Mouse (Mus musculus): ENCODE measurements around the gene Txndc8. TPM values are rescaled to one million over a fixed set of nuclear protein-coding genes. Genes with fewer than 3 reads are reported as not detected.

Gene Txndc8
- not detected for total RNA-seq (2018; cell fraction: chromatin; rRNA removed)
- not detected for total RNA-seq (2018; cell fraction: cytosol; rRNA removed)
- total RNA-seq (2018; cell fraction: nucleus; rRNA removed): not detected
- polyA plus RNA-seq (2018): not detected in 3 replicates

DNA sequence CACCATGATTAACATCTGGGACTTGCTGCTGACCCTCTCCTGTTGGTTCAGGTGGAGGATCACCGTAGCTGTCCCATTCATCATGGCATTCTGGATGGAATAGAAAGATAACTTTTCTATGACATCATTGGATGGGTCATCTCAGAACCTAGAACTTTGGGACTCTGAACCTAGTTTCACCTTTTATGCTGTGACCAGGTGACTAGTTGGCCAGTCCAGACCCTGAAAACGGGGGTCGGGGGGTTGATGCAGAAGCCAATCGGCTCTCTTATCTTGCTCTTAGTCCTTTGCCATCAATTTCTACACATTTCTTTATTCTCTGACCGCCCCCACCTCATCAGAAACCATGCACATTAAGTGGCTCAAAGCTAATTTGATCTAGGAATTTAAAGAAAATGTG lies at the start of gene Txndc8:
TSS of gene Txndc8 (minus strand) at position 101 of the 400 bp plus-strand sequence.
- H3K36me3 ChIP-seq (ENCODE audit: inconsistent target): no peaks in the 10 kb centered on the region
- WGBS (ENCODE audit: missing documents): 91% methylated on average over 5 of the region's 5 CpGs
- no peak within 1 kb of the TSS for H3K27ac ChIP-seq
- H3K79me2 ChIP-seq (ENCODE audit: inconsistent target): no peaks in the 10 kb centered on the region
- no peak within 1 kb of the TSS for H3K4me3 ChIP-seq (ENCODE audit: inconsistent target)

GRCm38 (mm10) chr4:58055653-58056052 lies 46.7 kb upstream of the Txndc8 start:
- no peaks in the 10 kb centered on the region for H3K36me3 ChIP-seq (ENCODE audit: inconsistent target)
- no peak overlapping the region for H3K27ac ChIP-seq
- H3K4me3 ChIP-seq (ENCODE audit: inconsistent target): no peak overlapping the region
- H3K79me2 ChIP-seq (ENCODE audit: inconsistent target): no peaks in the 10 kb centered on the region

DNA sequence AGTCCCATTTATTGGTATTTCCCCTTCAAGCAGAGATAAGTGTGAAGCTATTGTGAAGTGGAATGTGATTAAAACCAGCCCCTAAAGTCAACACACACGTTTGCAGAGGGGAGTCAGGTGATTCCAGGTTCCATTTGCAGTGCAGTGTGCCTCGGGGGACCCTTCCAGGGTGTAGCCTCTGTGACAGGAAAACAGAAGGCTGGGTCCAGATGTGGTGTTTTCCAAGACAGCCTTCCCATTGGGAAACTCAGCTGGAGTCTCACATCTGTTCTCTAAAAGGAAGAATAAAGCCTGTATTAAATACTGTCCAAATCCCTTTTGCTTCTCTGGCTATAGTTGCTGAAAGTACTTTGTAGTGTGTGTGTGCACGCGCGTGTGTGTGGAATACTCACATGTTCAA lies 45.5 kb upstream of the Txndc8 start:
- Histone ChIP-seq H3K4me3 (ENCODE audit: inconsistent target) (no peak overlapping the region), H3K79me2 (ENCODE audit: inconsistent target) (no peaks in the 10 kb centered on the region)
- WGBS (ENCODE audit: missing documents): 90% methylated on average over 5 of the region's 5 CpGs

GRCm38 (mm10) chr4:58050746-58051145 lies 41.8 kb upstream of the Txndc8 start:
- no peak overlapping the region for H3K27ac ChIP-seq
- WGBS (ENCODE audit: missing documents): 8% methylated on average over 8 of the region's 8 CpGs
- H3K36me3 ChIP-seq (ENCODE audit: inconsistent target): no peaks in the 10 kb centered on the region
- H3K4me3 ChIP-seq (ENCODE audit: inconsistent target): no peak overlapping the region
- H3K79me2 ChIP-seq (ENCODE audit: inconsistent target): no peaks in the 10 kb centered on the region

More for the DNA sequence above, 45.5 kb upstream of the Txndc8 start:
- Histone ChIP-seq H3K27ac (no peak overlapping the region), H3K36me3 (ENCODE audit: inconsistent target) (no peaks in the 10 kb centered on the region)

- 23% methylated on average over 8 of the region's 8 CpGs for WGBS (ENCODE audit: missing documents)
- no peak overlapping the region for H3K4me3 ChIP-seq (ENCODE audit: inconsistent target)
- no peaks in the 10 kb centered on the region for H3K79me2 ChIP-seq (ENCODE audit: inconsistent target)
- no peaks in the 10 kb centered on the region for H3K36me3 ChIP-seq (ENCODE audit: inconsistent target)
- no peak overlapping the region for H3K27ac ChIP-seq
These were observed 41.4 kb upstream of the Txndc8 start for GRCm38 (mm10) chr4:58050276-58050675.

GRCm38 (mm10) chr4:58044833-58045232 lies 35.9 kb upstream of the Txndc8 start:
- 96% methylated on average over 6 of the region's 6 CpGs for WGBS (ENCODE audit: missing documents)
- H3K36me3 ChIP-seq (ENCODE audit: inconsistent target): no peaks in the 10 kb centered on the region
- H3K79me2 ChIP-seq (ENCODE audit: inconsistent target): no peaks in the 10 kb centered on the region
- no peak overlapping the region for H3K4me3 ChIP-seq (ENCODE audit: inconsistent target)
- H3K27ac ChIP-seq: no peak overlapping the region

- H3K4me3 ChIP-seq (ENCODE audit: inconsistent target): no peak overlapping the region
- WGBS (ENCODE audit: missing documents): 96% methylated on average over 3 of the region's 3 CpGs
- no peak overlapping the region for H3K27ac ChIP-seq
- H3K79me2 ChIP-seq (ENCODE audit: inconsistent target): no peaks in the 10 kb centered on the region
- H3K36me3 ChIP-seq (ENCODE audit: inconsistent target): no peaks in the 10 kb centered on the region
These were observed 35.4 kb upstream of the Txndc8 start for GRCm38 (mm10) chr4:58044356-58044755.

GRCm38 (mm10) chr4:58040093-58040492 lies 31.2 kb upstream of the Txndc8 start:
- H3K79me2 ChIP-seq (ENCODE audit: inconsistent target): no peaks in the 10 kb centered on the region
- no peak overlapping the region for H3K4me3 ChIP-seq (ENCODE audit: inconsistent target)
- WGBS (ENCODE audit: missing documents): 67% methylated on average over 2 of the region's 2 CpGs

GRCm38 (mm10) chr4:58037096-58037705 lies 28.3 kb upstream of the Txndc8 start:
- Histone ChIP-seq H3K4me3 (ENCODE audit: inconsistent target) (no peak overlapping the region), H3K36me3 (ENCODE audit: inconsistent target) (no peaks in the 10 kb centered on the region), H3K27ac (no peak overlapping the region), H3K79me2 (ENCODE audit: inconsistent target) (no peaks in the 10 kb centered on the region)
- 86% methylated on average over 6 of the region's 6 CpGs for WGBS (ENCODE audit: missing documents)

More at GRCm38 (mm10) chr4:58040093-58040492, 31.2 kb upstream of the Txndc8 start:
- Histone ChIP-seq H3K36me3 (ENCODE audit: inconsistent target) (no peaks in the 10 kb centered on the region), H3K27ac (no peak overlapping the region)

DNA sequence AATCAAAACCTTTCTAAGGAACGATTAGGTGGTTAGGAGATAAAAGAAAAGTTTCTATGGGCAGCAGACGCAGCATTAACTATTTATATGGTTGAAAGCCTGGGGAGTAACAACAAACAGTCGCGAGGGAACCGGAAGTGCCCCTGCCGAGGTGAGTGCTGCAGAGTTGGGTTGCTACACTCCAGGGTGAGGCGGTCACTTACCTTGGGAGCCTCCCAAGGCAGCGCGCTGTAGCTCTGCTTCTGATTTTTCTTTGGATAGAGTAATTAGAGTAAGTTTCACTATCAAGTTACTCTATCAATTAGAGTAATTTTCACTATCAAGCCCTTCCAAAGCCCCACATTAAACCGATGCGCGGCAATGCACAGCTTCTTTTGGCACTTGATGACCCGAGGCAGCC lies 25.7 kb upstream of the Txndc8 start:
- Histone ChIP-seq H3K36me3 (ENCODE audit: inconsistent target) (no peaks in the 10 kb centered on the region), H3K79me2 (ENCODE audit: inconsistent target) (no peaks in the 10 kb centered on the region), H3K27ac (no peak overlapping the region), H3K4me3 (ENCODE audit: inconsistent target) (no peak overlapping the region)
- WGBS (ENCODE audit: missing documents): 50% methylated on average over 13 of the region's 13 CpGs

GRCm38 (mm10) chr4:58032714-58033113 lies 23.8 kb upstream of the Txndc8 start:
- H3K4me3 ChIP-seq (ENCODE audit: inconsistent target): no peak overlapping the region
- no peaks in the 10 kb centered on the region for H3K36me3 ChIP-seq (ENCODE audit: inconsistent target)
- no peaks in the 10 kb centered on the region for H3K79me2 ChIP-seq (ENCODE audit: inconsistent target)
- 46% methylated on average over 1 of the region's 1 CpGs for WGBS (ENCODE audit: missing documents)
- H3K27ac ChIP-seq: no peak overlapping the region

- no peak overlapping the region for H3K4me3 ChIP-seq (ENCODE audit: inconsistent target)
- 75% methylated on average over 3 of the region's 3 CpGs for WGBS (ENCODE audit: missing documents)
- H3K36me3 ChIP-seq (ENCODE audit: inconsistent target): no peaks in the 10 kb centered on the region
- no peak overlapping the region for H3K27ac ChIP-seq
- no peaks in the 10 kb centered on the region for H3K79me2 ChIP-seq (ENCODE audit: inconsistent target)
These were observed 5.4 kb downstream of the Txndc8 start for GRCm38 (mm10) chr4:58003501-58003900.

- Histone ChIP-seq H3K36me3 (ENCODE audit: inconsistent target) (no peaks in the 10 kb centered on the region), H3K4me3 (ENCODE audit: inconsistent target) (no peak overlapping the region), H3K79me2 (ENCODE audit: inconsistent target) (no peaks in the 10 kb centered on the region), H3K27ac (no peak overlapping the region)
- WGBS (ENCODE audit: missing documents): 69% methylated on average over 1 of the region's 1 CpGs
These were observed 17.5 kb downstream of the Txndc8 start for GRCm38 (mm10) chr4:57991425-57991824.

GRCm38 (mm10) chr4:57974400-57975117 lies 34.4 kb downstream of the Txndc8 start:
- no peak overlapping the region for H3K27ac ChIP-seq
- no peaks in the 10 kb centered on the region for H3K36me3 ChIP-seq (ENCODE audit: inconsistent target)
- WGBS (ENCODE audit: missing documents): 91% methylated on average over 6 of the region's 6 CpGs
- no peaks in the 10 kb centered on the region for H3K79me2 ChIP-seq (ENCODE audit: inconsistent target)
- H3K4me3 ChIP-seq (ENCODE audit: inconsistent target): no peak overlapping the region

DNA sequence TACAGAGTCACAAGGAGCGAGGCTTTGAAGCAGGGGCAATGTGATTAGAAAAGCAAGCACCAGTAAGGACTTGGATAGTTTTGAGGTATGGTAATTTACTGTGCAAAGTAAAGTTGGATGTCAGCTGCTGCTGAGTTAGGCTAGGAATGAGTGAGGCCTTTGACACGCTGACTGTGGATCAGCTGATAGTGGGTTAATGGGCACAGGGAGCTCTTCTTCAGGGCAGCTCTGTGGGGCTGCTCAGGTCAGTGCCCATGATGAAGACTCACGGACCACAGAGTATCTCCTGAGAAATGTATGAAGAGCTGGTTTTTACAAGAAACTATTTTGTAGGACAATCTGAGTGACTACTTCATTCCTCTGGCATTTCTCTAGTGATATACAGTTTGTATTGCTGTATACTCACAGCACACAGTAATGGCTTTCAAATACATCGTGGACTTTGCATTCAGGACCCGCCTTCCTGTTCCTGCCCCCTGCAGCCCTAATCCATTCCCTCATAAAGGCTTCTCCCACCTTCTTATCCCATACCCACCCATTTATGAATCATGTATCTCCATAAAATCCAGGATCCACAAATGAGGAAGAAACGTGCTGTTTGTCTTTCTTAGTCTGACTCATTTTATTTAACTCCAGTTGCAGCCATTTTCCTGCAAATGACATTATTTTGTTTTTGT lies 35.2 kb downstream of the Txndc8 start:
- no peaks in the 10 kb centered on the region for H3K79me2 ChIP-seq (ENCODE audit: inconsistent target)
- no peak overlapping the region for H3K4me3 ChIP-seq (ENCODE audit: inconsistent target)
- 84% methylated on average over 6 of the region's 6 CpGs for WGBS (ENCODE audit: missing documents)
- H3K27ac ChIP-seq: no peak overlapping the region
- H3K36me3 ChIP-seq (ENCODE audit: inconsistent target): no peaks in the 10 kb centered on the region
